Mouse (Mus musculus) liver, adult 2 months (tissue): ENCODE measurements around the gene Eif2ak4.

Source experiments
- CTCF ChIP-seq: fragments of 200-500 bp; IDR thresholded peaks from 2 replicates; pipeline ENCODE4 v1.5.1; 2011; ENCODE audit warnings: low read depth, low read length, control low read depth
- POLR2A ChIP-seq: fragments of 200-500 bp; IDR thresholded peaks from 2 replicates; pipeline ENCODE4 v1.6.1; 2011; ENCODE audit warnings: low read length, control low read depth; ENCODE audit not compliant: insufficient read depth; ENCODE audit errors: extremely low read depth

DNA sequence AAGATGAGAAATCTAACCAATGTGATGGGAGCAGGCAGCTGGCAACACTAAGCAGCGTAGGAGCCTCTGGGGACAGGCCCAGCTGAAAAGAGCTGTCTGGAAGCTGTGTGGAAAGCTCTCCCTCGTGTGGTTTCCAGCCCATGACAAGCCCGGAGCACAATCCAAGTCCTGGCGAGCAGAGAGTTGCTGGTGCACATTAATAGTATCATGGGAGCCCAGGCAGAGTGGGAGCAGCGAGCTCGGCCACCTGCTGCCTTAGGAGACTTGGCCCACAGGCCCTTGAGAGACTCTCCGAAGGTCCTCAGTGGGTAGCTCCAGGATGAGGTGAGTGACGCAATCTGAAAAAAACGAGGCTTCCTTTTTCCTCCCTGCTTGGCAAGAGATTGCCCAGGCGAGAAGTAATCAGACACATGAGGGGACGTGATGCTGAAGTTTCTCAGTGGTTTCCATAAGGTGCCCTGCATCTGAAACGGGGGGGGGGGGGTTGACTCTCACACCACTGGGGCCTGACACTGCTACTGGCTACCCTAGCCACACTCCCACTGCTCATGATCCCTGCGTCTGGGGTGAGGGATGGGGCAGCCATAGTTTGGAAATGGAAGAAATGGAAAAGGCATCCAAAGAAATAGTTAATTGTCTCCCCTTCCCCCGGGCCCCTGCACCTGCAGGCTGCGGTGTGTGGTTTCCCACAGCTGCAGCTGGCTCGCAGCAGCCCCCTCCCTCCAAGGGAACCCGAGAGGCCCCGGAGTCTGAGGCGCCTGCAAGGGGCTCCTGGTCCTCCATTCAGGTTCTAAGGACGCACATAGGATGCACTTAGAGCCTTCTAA, 110.9 kb downstream of the Eif2ak4 start:
- TF ChIP-seq CTCF: no peak
- no peak for TF ChIP-seq POLR2A
